Mouse (Mus musculus) adrenal gland, postnatal 14 days (tissue): Measurements from ENCODE around the gene Npas1. TPM values are rescaled to one million over a fixed set of nuclear protein-coding genes. Genes with fewer than 3 reads are reported as not detected.
A peak's percentile ranks its signal among the peaks of the same experiment; 100 is the strongest.

Experiments
- DNase-seq: peaks from one replicate; pipeline ENCODE4 v3.0.0; 2021; ENCODE audit warnings: mixed read lengths
- total RNA-seq: library from RNA; stranded (reverse); gene quantifications from 2 replicates; pipeline ENCODE4 v1.2.3, GENCODE M21; 2021

Npas1 gene
- total RNA-seq, 1 experiment from 2014 or later: not detected

DNA sequence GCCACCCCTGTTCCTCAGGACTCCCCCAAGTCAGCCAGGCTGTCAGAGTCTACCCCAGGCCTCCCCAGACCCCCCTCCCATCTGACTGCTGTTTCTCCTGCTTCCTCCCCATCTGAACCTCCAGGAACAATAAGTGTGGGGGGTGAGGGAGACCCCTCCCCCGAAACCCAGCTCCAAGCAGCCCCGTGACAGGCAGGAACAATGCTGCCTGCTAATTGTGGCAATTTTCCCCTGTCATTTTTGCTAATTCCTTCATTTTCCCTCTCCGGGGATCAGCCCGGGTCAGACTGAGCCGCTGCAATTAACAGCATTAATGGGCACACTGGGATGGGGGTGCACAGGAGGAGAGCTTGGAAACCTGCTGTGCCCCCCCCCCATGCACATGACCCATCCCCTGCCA lies 9.4 kb downstream of the Npas1 start:
- DNase-seq: no peak

DNA sequence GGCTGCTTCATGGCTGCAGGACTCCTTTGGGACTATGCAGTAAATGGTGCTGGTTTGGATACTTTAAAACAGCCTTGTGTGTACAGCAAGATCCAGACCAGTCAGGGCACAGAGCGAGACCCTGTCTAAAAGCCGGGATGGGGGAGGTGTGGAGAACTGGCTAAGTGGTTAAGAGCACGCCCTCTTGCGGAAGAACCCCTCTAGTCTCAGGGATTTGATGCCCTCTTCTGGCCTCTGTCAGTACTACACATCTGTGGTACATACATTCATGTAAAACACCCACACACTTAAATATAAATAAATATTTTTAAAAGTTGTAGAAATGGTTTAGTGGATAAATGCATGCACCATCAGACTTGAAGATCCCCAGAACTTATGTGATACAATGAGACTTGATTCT lies 11.0 kb downstream of the Npas1 start:
- no peak for DNase-seq

- no peak for DNase-seq
Measured at GRCm38 (mm10) chr7:16465568-16465967, 12.0 kb downstream of the Npas1 start.

- peak; percentile 79 for DNase-seq
Measured at GRCm38 (mm10) chr7:16465160-16465559, 12.4 kb downstream of the Npas1 start.

- peak; percentile 85 for DNase-seq
Measured at GRCm38 (mm10) chr7:16463214-16463613, 14.3 kb downstream of the Npas1 start.

GRCm38 (mm10) chr7:16461705-16462104 lies 15.8 kb downstream of the Npas1 start:
- DNase-seq: no peak

- no peak for DNase-seq
Measured at GRCm38 (mm10) chr7:16461151-16461550, 16.4 kb downstream of the Npas1 start.

- DNase-seq: no peak
Measured at GRCm38 (mm10) chr7:16460566-16460965, 17.0 kb downstream of the Npas1 start.

DNA sequence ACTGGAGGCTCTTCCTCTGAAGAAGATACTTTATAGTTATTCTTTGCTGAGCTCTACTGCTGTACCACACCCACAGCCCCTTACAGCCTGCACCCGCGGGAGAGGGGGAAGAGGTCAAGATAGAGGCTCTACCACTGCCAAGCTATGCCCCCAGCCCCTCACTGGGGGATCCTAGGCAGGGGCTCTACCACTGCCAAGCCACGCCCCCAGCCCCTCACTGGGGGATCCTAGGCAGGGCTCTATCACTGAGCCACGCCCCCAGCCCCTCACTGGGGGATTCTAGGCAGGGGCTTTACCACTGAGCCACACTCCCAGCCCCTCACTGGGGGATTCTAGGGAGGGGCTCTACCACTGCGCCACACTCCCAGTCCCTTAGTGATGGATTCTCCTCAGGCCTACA lies 21.2 kb downstream of the Npas1 start:
- no peak for DNase-seq

- DNase-seq: no peak
Measured at GRCm38 (mm10) chr7:16455016-16455415, 22.5 kb downstream of the Npas1 start.

GRCm38 (mm10) chr7:16453118-16453711 lies 24.3 kb downstream of the Npas1 start:
- DNase-seq: peak; percentile 72

- peak; percentile 94 for DNase-seq
Measured at GRCm38 (mm10) chr7:16452587-16453073, 24.9 kb downstream of the Npas1 start, which contains the start of gene Tmem160. TSS of gene Tmem160 (plus strand) at chr7:16452779.

- peak; percentile 64 for DNase-seq
Measured at GRCm38 (mm10) chr7:16451656-16452055, 25.9 kb downstream of the Npas1 start.

- no peak for DNase-seq
Measured at GRCm38 (mm10) chr7:16441241-16441640, 36.3 kb downstream of the Npas1 start.

GRCm38 (mm10) chr7:16435088-16435487 lies 42.4 kb downstream of the Npas1 start:
- no peak for DNase-seq

DNA sequence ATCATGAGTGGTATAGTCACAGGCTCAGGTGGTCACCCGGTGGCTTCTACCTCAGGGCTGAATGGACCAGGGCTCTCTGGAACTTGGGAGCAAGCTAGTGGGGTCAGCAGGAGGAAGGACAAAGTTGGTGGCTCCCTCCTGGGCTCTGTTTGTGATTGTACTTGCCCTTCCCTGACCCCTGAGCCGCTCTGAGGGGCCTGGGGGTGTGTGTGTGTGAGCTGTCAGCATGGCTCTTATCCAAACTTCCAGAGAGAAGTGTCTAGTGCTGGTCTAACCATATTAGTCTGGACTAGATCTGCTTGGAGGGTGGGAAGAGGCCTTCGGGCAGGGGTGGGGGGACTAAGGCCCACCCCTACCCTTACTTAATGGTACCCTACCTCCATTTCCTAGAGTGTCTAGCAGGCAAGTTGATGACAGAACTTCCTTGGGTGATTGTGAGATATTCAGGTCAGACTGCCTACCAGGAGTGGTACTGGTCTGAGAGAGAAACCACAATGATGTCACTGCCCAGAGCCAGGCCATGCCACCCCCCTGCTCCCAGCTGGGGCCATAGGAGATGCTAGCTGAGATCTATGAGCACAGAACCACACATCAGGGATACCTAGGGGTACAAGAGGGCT lies 44.1 kb downstream of the Npas1 start:
- DNase-seq: no peak

- DNase-seq: peak; percentile 93
Measured at GRCm38 (mm10) chr7:16426129-16426729, 51.3 kb downstream of the Npas1 start.

- no peak for DNase-seq
Measured at GRCm38 (mm10) chr7:16425721-16426120, 51.8 kb downstream of the Npas1 start.

- DNase-seq: no peak
Measured at GRCm38 (mm10) chr7:16423731-16424130, 53.8 kb downstream of the Npas1 start.

GRCm38 (mm10) chr7:16422222-16422856 lies 55.2 kb downstream of the Npas1 start:
- DNase-seq: no peak

DNA sequence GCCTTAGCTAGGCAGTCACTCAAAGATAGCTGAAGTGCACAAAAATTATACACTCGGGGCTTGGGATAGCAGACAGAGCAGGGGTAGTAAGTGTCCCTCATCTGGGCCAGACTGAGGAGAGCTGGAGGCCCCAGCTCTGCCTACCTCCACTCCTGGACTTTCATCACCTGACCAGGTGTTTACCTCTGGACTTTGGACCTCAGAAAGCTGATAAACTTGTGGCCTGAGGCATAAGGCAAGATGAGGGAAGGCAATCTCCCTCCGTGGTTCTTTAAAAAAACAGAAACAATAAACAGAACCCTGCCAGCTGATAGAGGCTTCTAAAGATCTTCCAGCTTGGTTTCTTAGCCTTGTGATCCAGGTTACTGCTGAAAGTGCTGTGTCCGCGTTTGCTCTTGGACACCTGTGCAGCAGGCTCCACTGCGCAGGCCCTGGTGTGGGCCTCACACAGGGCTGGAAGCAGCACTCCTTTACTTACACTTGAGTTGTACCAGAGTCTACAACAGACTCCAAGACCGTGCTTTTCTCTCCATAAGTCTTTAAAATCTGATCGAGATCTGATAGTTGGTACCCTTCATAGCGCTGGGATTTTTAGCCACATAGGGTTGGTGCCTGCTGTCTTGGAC lies 56.9 kb downstream of the Npas1 start:
- DNase-seq: no peak

DNA sequence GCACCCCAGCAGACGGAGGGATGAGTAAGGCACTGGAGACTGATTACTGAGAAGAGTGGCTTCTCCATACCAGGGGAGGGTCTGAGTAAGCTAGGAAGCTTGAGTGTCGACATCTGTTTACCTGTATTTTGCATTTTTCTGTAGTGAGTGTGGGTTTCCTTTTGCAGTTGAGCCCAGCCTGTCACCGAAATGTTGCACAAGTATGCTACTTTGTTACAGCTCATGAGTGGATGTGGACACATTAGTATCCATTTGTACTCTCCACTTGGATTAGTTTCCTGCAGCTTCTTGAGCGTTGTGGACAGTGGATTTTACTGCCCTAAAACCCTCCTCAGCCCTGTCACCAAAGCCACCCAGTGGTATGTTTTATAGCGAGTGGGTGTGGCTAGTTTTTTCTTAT lies 58.8 kb downstream of the Npas1 start:
- no peak for DNase-seq
